11 mouse cellular contexts compared by ENCODE assay signal in genomic region chr17:80174699-80175385, GRCm38 (mm10). TPM values are rescaled to one million over a fixed set of nuclear protein-coding genes. Genes with fewer than 3 reads are reported as not detected.
DNase-seq lines count a peak whose midpoint lies in the region; ATAC-seq and TF ChIP-seq lines count a peak whose summit lies in the region.
"Had no signal": no experiment of that assay in that cellular context is flagged by ENCODE, and none has a peak within 500 bp of the region (broad histone marks: within the 10 kb centered on the region; RNA-seq: fewer than 3 reads in every experiment).

No protein-coding gene starts in this region.

- H3K4me1 ChIP-seq in hindbrain, embryonic 11.5 days (replicated peaks; ENCODE audit: control insufficient read depth, insufficient read depth, low read length), result no peaks in the 10 kb centered on the region
- no peaks in the 10 kb centered on the region for H3K4me1 ChIP-seq in hindbrain, postnatal 0 days (ENCODE audit: insufficient read depth, low read length)
- peaks cover 3% of the 10 kb centered on the region; the same call in 1 of the 2 replicates for H3K4me1 ChIP-seq in midbrain, embryonic 12.5 days
- no peaks in the 10 kb centered on the region for H3K4me1 ChIP-seq in midbrain, embryonic 14.5 days (ENCODE audit: control insufficient read depth, insufficient read depth, low read length)
- H3K4me1 ChIP-seq: midbrain, embryonic 15.5 days had no signal

- TF ChIP-seq CTCF in hindbrain, postnatal 0 days (IDR thresholded peaks at IDR 0.05; ENCODE audit: low read depth), result no peak

- no peak overlapping the region for H3K4me3 ChIP-seq in hindbrain, embryonic 11.5 days (ENCODE audit: low read depth, low read length)
- H3K4me3 ChIP-seq in hindbrain, postnatal 0 days (ENCODE audit: low read length), result no peak overlapping the region
- H3K4me3 ChIP-seq in midbrain, embryonic 12.5 days, result no peak overlapping the region
- H3K4me3 ChIP-seq in midbrain, embryonic 14.5 days (replicated peaks; ENCODE audit: low read depth, low read length), result no peak overlapping the region
- H3K4me3 ChIP-seq: midbrain, embryonic 15.5 days had no signal

- H3K9me3 ChIP-seq in hindbrain, embryonic 11.5 days (ENCODE audit: control insufficient read depth, low read length), result no peaks in the 10 kb centered on the region
- H3K9me3 ChIP-seq in hindbrain, postnatal 0 days (ENCODE audit: low read length), result no peaks in the 10 kb centered on the region
- no peaks in the 10 kb centered on the region for H3K9me3 ChIP-seq in midbrain, embryonic 12.5 days
- no peaks in the 10 kb centered on the region for H3K9me3 ChIP-seq in midbrain, embryonic 14.5 days (ENCODE audit: control insufficient read depth, low read length)
- H3K9me3 ChIP-seq: midbrain, embryonic 15.5 days had no signal

- H3K27ac ChIP-seq in hindbrain, embryonic 11.5 days (ENCODE audit: low read depth, low read length), result no peak overlapping the region
- H3K27ac ChIP-seq in hindbrain, postnatal 0 days, result no peak overlapping the region
- no peak overlapping the region for H3K27ac ChIP-seq in midbrain, embryonic 12.5 days (replicated peaks)
- no peak overlapping the region for H3K27ac ChIP-seq in midbrain, embryonic 14.5 days (replicated peaks; ENCODE audit: low read depth, low read length)
- H3K27ac ChIP-seq: midbrain, embryonic 15.5 days had no signal

- DNase-seq in hindbrain, embryonic 11.5 days (ENCODE audit: low spot score), result peak; percentile 22
- no peak for DNase-seq in hindbrain, postnatal 0 days (ENCODE audit: low spot score)
- no peak for DNase-seq in midbrain, embryonic 14.5 days
- DNase-seq in thymus, postnatal 36 days, result peak; percentile 49 to 61
- no peak for DNase-seq in urinary bladder, postnatal 10 days (ENCODE audit: low spot score)
- no peak for DNase-seq in right cerebral cortex, postnatal 36 days (ENCODE audit: low spot score in 2 of 2)
- DNase-seq: adrenal gland, adult 2 months had no signal

- H3K36me3 ChIP-seq in hindbrain, embryonic 11.5 days (ENCODE audit: control insufficient read depth, insufficient read depth, low read length), result no peaks in the 10 kb centered on the region
- no peaks in the 10 kb centered on the region for H3K36me3 ChIP-seq in hindbrain, postnatal 0 days (ENCODE audit: insufficient read depth, low read length)
- no peaks in the 10 kb centered on the region for H3K36me3 ChIP-seq in midbrain, embryonic 12.5 days
- no peaks in the 10 kb centered on the region for H3K36me3 ChIP-seq in midbrain, embryonic 14.5 days (ENCODE audit: control insufficient read depth, insufficient read depth, low read length)
- H3K36me3 ChIP-seq: midbrain, embryonic 15.5 days had no signal

- 68% methylated on average over 19 of the region's 19 CpGs for WGBS in hindbrain, embryonic 11.5 days
- 81% methylated on average over 19 of the region's 19 CpGs for WGBS in hindbrain, postnatal 0 days
- WGBS in midbrain, embryonic 12.5 days, result 79% methylated on average over 19 of the region's 19 CpGs
- WGBS in midbrain, embryonic 14.5 days, result 79% methylated on average over 19 of the region's 19 CpGs

- H3K9ac ChIP-seq in hindbrain, embryonic 11.5 days (ENCODE audit: low read depth, low read length), result no peak overlapping the region
- no peak overlapping the region for H3K9ac ChIP-seq in hindbrain, postnatal 0 days (replicated peaks; ENCODE audit: low read length)
- H3K9ac ChIP-seq in midbrain, embryonic 12.5 days (replicated peaks), result no peak overlapping the region
- no peak overlapping the region for H3K9ac ChIP-seq in midbrain, embryonic 14.5 days (replicated peaks; ENCODE audit: low read length)
- H3K9ac ChIP-seq: midbrain, embryonic 15.5 days had no signal

- H3K27me3 ChIP-seq in hindbrain, embryonic 11.5 days (ENCODE audit: control insufficient read depth, insufficient read depth, low read length), result no peaks in the 10 kb centered on the region
- no peaks in the 10 kb centered on the region for H3K27me3 ChIP-seq in hindbrain, postnatal 0 days (ENCODE audit: insufficient read depth, low read length)
- no peaks in the 10 kb centered on the region for H3K27me3 ChIP-seq in midbrain, embryonic 12.5 days
- no peaks in the 10 kb centered on the region for H3K27me3 ChIP-seq in midbrain, embryonic 14.5 days (ENCODE audit: control insufficient read depth, insufficient read depth, low read length)
- H3K27me3 ChIP-seq: midbrain, embryonic 15.5 days had no signal

- H3K4me2 ChIP-seq in hindbrain, embryonic 11.5 days (replicated peaks; ENCODE audit: low read depth, low read length), result no peak overlapping the region
- no peak overlapping the region for H3K4me2 ChIP-seq in hindbrain, postnatal 0 days (ENCODE audit: low read depth, low read length)
- no peak overlapping the region for H3K4me2 ChIP-seq in midbrain, embryonic 12.5 days (replicated peaks)
- no peak overlapping the region for H3K4me2 ChIP-seq in midbrain, embryonic 14.5 days (ENCODE audit: low read length)
- H3K4me2 ChIP-seq: midbrain, embryonic 15.5 days had no signal

- ATAC-seq in hindbrain, embryonic 11.5 days (ENCODE audit: low FRiP score), result no peak
- ATAC-seq in hindbrain, postnatal 0 days, result no peak
- ATAC-seq in midbrain, embryonic 12.5 days (ENCODE audit: low FRiP score, low read depth), result peak; percentile 38; the same call in 1 of the 2 replicates
- ATAC-seq in midbrain, embryonic 14.5 days (ENCODE audit: low FRiP score, low TSS enrichment), result no peak
- ATAC-seq in hematopoietic stem cell, adult 5-6 weeks (replicated peaks in 1 of 2; ENCODE audit: insufficient read depth in 1 of 2, low FRiP score in 2 of 2, low TSS enrichment in 1 of 2, low read depth in 1 of 2, poor library complexity in 2 of 2, severe bottlenecking in 2 of 2), result peak; percentile 17 to 23; a peak in 1 of 4 replicates
- ATAC-seq: midbrain, embryonic 15.5 days had no signal

RNA-seq across cellular contexts. Expression of gene Srsf7, which starts 32.3 kb away (rescaled TPM):
- polyA plus RNA-seq in hindbrain, embryonic 11.5 days (2014; fragmentation: Nextera tagmentation; extraction: Ambion mirVana), result 773 and 810 TPM in 2 replicates
- total RNA-seq in hindbrain, postnatal 0 days (2014; rRNA removed), result 111 and 129 TPM in 2 replicates
- polyA plus RNA-seq in hindbrain, postnatal 0 days (2015; fragmentation: Nextera tagmentation; extraction: Ambion mirVana), result 227 and 240 TPM in 2 replicates
- 688 TPM in 2 replicates for polyA plus RNA-seq in midbrain, embryonic 12.5 days (2016; fragmentation: Nextera tagmentation; extraction: Ambion mirVana)
- polyA plus RNA-seq in midbrain, embryonic 14.5 days (2014; fragmentation: Nextera tagmentation; extraction: Ambion mirVana), result 459 and 531 TPM in 2 replicates
- 455 and 472 TPM in 2 replicates for total RNA-seq in hematopoietic stem cell, adult 5-6 weeks (2017)

RNA-seq across cellular contexts. Expression of gene Ttc39d, which starts 32.4 kb away (rescaled TPM):
- polyA plus RNA-seq in hindbrain, embryonic 11.5 days (2014; fragmentation: Nextera tagmentation; extraction: Ambion mirVana), result 0.20 TPM in 1 of 2 replicates, not detected in the other
- total RNA-seq in hindbrain, postnatal 0 days (2014; rRNA removed), result not detected in 2 replicates
- polyA plus RNA-seq in hindbrain, postnatal 0 days (2015; fragmentation: Nextera tagmentation; extraction: Ambion mirVana), result 0.09 TPM in 1 of 2 replicates, not detected in the other
- 0.14 and 0.30 TPM in 2 replicates for polyA plus RNA-seq in midbrain, embryonic 12.5 days (2016; fragmentation: Nextera tagmentation; extraction: Ambion mirVana)
- polyA plus RNA-seq in midbrain, embryonic 14.5 days (2014; fragmentation: Nextera tagmentation; extraction: Ambion mirVana), result 0.11 TPM in 1 of 2 replicates, not detected in the other
- not detected in 2 replicates for total RNA-seq in hematopoietic stem cell, adult 5-6 weeks (2017)
- total RNA-seq: heart, postnatal 25 days had no signal
- polyA plus RNA-seq: adrenal gland, adult 2 months had no signal

RNA-seq across cellular contexts. Expression of gene Galm, which starts 47.6 kb away (rescaled TPM):
- polyA plus RNA-seq in hindbrain, embryonic 11.5 days (2014; fragmentation: Nextera tagmentation; extraction: Ambion mirVana), result 7.8 and 9.1 TPM in 2 replicates
- total RNA-seq in hindbrain, postnatal 0 days (2014; rRNA removed), result 1.9 and 2.6 TPM in 2 replicates
- 2.4 and 2.8 TPM in 2 replicates for polyA plus RNA-seq in hindbrain, postnatal 0 days (2015; fragmentation: Nextera tagmentation; extraction: Ambion mirVana)
- 4.8 and 5.0 TPM in 2 replicates for polyA plus RNA-seq in midbrain, embryonic 12.5 days (2016; fragmentation: Nextera tagmentation; extraction: Ambion mirVana)
- polyA plus RNA-seq in midbrain, embryonic 14.5 days (2014; fragmentation: Nextera tagmentation; extraction: Ambion mirVana), result 0.63 and 1.6 TPM in 2 replicates
- total RNA-seq in hematopoietic stem cell, adult 5-6 weeks (2017), result 10.9 and 12.1 TPM in 2 replicates

RNA-seq across cellular contexts. Expression of gene Gemin6, which starts 49.4 kb away (rescaled TPM):
- polyA plus RNA-seq in hindbrain, embryonic 11.5 days (2014; fragmentation: Nextera tagmentation; extraction: Ambion mirVana), result 37.9 and 41.5 TPM in 2 replicates
- 2.1 and 3.3 TPM in 2 replicates for total RNA-seq in hindbrain, postnatal 0 days (2014; rRNA removed)
- polyA plus RNA-seq in hindbrain, postnatal 0 days (2015; fragmentation: Nextera tagmentation; extraction: Ambion mirVana), result 17.9 and 19.1 TPM in 2 replicates
- polyA plus RNA-seq in midbrain, embryonic 12.5 days (2016; fragmentation: Nextera tagmentation; extraction: Ambion mirVana), result 31.6 and 33.1 TPM in 2 replicates
- polyA plus RNA-seq in midbrain, embryonic 14.5 days (2014; fragmentation: Nextera tagmentation; extraction: Ambion mirVana), result 19.4 and 20.8 TPM in 2 replicates
- total RNA-seq in hematopoietic stem cell, adult 5-6 weeks (2017), result 26.7 and 39.8 TPM in 2 replicates

Comparison
In these comparisons a context has a peak if more than half of its experiments do, and no peak if none do; other contexts are left out.
1. ATAC-seq: peak in midbrain, embryonic 12.5 days (single experiment) and hematopoietic stem cell, adult 5-6 weeks (2 of 2); none in hindbrain, embryonic 11.5 days (single experiment), hindbrain, postnatal 0 days (single experiment) and midbrain, embryonic 14.5 days (single experiment).
2. DNase-seq: peak in hindbrain, embryonic 11.5 days (single experiment) and thymus, postnatal 36 days (2 of 2); none in hindbrain, postnatal 0 days (single experiment), midbrain, embryonic 14.5 days (single experiment), urinary bladder, postnatal 10 days (single experiment) and right cerebral cortex, postnatal 36 days (0 of 2).